Mouse (Mus musculus) CD4-positive, CD25-positive, alpha-beta regulatory T cell, adult 2 months (primary cell): ENCODE measurements around the gene Ptpn21.

Source experiments
- DNase-seq: peaks from one replicate; pipeline ENCODE4 v3.0.0-alpha.2; 2012; ENCODE audit warnings: low read depth, low spot score

Gene Ptpn21

GRCm38 (mm10) chr12:98736951-98737800, at the start of gene Ptpn21:
Gene Ptpn21, minus strand, starts transcription at chr12:98737405.
- DNase-seq, result no peak

GRCm38 (mm10) chr12:98784251-98784650, 47.0 kb upstream of the Ptpn21 start:
- no peak for DNase-seq

GRCm38 (mm10) chr12:98779148-98779547, 41.9 kb upstream of the Ptpn21 start:
- DNase-seq, result peak; percentile 35

- no peak for DNase-seq
Measured at GRCm38 (mm10) chr12:98777509-98777908, 40.3 kb upstream of the Ptpn21 start.

GRCm38 (mm10) chr12:98766241-98766640, 29.0 kb upstream of the Ptpn21 start:
- DNase-seq, result no peak

GRCm38 (mm10) chr12:98759700-98760099, 22.5 kb upstream of the Ptpn21 start:
- no peak for DNase-seq

GRCm38 (mm10) chr12:98757636-98758035, 20.4 kb upstream of the Ptpn21 start:
- no peak for DNase-seq

- DNase-seq, result no peak
Measured at GRCm38 (mm10) chr12:98747380-98747753, 10.2 kb upstream of the Ptpn21 start.

GRCm38 (mm10) chr12:98746746-98747379, 9.7 kb upstream of the Ptpn21 start, which contains the start of gene Zc3h14:
Gene Zc3h14, plus strand, starts transcription at chr12:98746964.
- peak; percentile 98 for DNase-seq

GRCm38 (mm10) chr12:98746131-98746530, 8.9 kb upstream of the Ptpn21 start:
- DNase-seq, result peak; percentile 81

- no peak for DNase-seq
Measured at GRCm38 (mm10) chr12:98745626-98746025, 8.4 kb upstream of the Ptpn21 start.

- DNase-seq, result no peak
Measured at GRCm38 (mm10) chr12:98741011-98741501, 3.9 kb upstream of the Ptpn21 start.

GRCm38 (mm10) chr12:98737801-98738350, 671 bp upstream of the Ptpn21 start:
- no peak for DNase-seq

- DNase-seq, result no peak
Measured at GRCm38 (mm10) chr12:98734880-98735801, 2.1 kb downstream of the Ptpn21 start.

- peak; percentile 75 for DNase-seq
Measured at GRCm38 (mm10) chr12:98734246-98734879, 2.8 kb downstream of the Ptpn21 start.

- DNase-seq, result no peak
Measured at GRCm38 (mm10) chr12:98733776-98734175, 3.4 kb downstream of the Ptpn21 start.

GRCm38 (mm10) chr12:98733165-98733564, 4.0 kb downstream of the Ptpn21 start:
- DNase-seq, result peak; percentile 32

GRCm38 (mm10) chr12:98730682-98731081, 6.5 kb downstream of the Ptpn21 start:
- DNase-seq, result no peak

- DNase-seq, result no peak
Measured at GRCm38 (mm10) chr12:98727186-98727585, 10.0 kb downstream of the Ptpn21 start.

GRCm38 (mm10) chr12:98726078-98726477, 11.1 kb downstream of the Ptpn21 start:
- DNase-seq, result no peak

- DNase-seq, result no peak
Measured at GRCm38 (mm10) chr12:98724976-98725375, 12.2 kb downstream of the Ptpn21 start.
